Mouse (Mus musculus) embryo, embryonic 11 days (tissue): ENCODE measurements around the gene Aqp5.

Experiments
- DNase-seq: peaks from one replicate; pipeline ENCODE4 v3.0.0-alpha.2; 2015

The Aqp5 gene

DNA sequence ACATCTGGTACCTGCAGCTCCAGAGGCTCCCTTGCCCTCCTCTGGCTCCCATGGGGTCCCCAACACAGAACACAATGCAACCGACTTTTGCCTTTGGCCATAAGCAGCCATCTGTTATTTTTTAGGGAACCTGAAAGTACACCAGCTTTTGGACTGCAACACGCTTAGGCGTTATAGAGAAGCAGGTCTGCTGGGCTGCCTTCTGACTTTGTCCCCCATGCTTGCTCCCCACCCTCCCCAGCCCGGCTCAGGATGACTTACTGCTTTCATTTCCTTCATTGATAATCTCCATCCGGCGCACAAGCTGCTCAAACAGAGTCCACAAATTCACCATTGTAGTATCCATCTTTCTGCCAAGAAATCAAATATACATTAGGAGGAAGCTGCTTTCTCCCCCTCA is 52.0 kb downstream of the Aqp5 start:
- DNase-seq, result no peak

DNA sequence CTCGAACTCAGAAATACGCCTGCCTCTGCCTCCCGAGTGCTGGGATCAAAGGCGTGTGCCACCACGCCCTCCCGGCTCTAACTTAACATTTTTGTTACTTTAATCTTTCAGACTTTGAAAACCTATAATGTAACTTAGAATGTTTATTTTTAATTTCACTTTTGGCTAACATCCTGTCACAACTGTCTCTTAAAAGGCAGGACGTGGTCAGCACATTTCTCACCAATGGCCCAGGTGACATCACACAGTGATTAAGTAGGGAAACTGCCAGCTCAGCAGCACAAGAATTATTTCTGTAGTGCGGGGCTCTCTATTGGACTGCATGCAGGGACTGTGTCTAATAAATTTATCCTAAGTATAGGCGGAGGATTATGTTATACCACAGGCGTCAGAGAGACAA is 53.2 kb downstream of the Aqp5 start:
- no peak for DNase-seq
